Mouse (Mus musculus): Measurements from ENCODE around the gene Abcg8.

GRCm38 (mm10) chr17:84665691-84666090 is 10.4 kb upstream of the Abcg8 start:
- TF ChIP-seq GATA1 (IDR thresholded peaks at IDR 0.05; ENCODE audit: borderline replicate concordance, low read length) = no peak
- no peak for TF ChIP-seq FLI1 (IDR thresholded peaks at IDR 0.05; ENCODE audit: low read length)
